Mouse (Mus musculus) gastrocnemius, adult 2 months (tissue): Measurements from ENCODE around the gene Ubald2. TPM values are rescaled to one million over a fixed set of nuclear protein-coding genes. Genes with fewer than 3 reads are reported as not detected.

Experiments
- DNase-seq: peaks from one replicate; pipeline ENCODE4 v3.0.0; 2022
- H3K27ac ChIP-seq: fragments of 200-600 bp; 2 replicates; pipeline ENCODE4 v1.8.1; 2022; ENCODE audit warnings: mild to moderate bottlenecking
- H3K4me3 ChIP-seq: fragments of 200-600 bp; 2 replicates; pipeline ENCODE4 v1.8.1; 2022; ENCODE audit warnings: mild to moderate bottlenecking, moderate library complexity
- CTCF ChIP-seq: fragments of 200-600 bp; IDR thresholded peaks from 2 replicates; pipeline ENCODE4 v1.8.1; 2022; ENCODE audit warnings: antibody characterized with exemption, mild to moderate bottlenecking, moderate library complexity
- intact Hi-C: fragments of 180-260 bp; cut with DNase I; formaldehyde crosslinking; loops from one replicate; pipeline ENCODE4 v1.15.1; 2025
- total RNA-seq, 2 experiments: library from RNA; stranded (reverse); gene quantifications; 2 replicates each; pipeline ENCODE4 v1.2.3; 2021

Gene Ubald2
- total RNA-seq, 2 experiments from 2014 or later: 38.7 to 50.9 TPM

DNA sequence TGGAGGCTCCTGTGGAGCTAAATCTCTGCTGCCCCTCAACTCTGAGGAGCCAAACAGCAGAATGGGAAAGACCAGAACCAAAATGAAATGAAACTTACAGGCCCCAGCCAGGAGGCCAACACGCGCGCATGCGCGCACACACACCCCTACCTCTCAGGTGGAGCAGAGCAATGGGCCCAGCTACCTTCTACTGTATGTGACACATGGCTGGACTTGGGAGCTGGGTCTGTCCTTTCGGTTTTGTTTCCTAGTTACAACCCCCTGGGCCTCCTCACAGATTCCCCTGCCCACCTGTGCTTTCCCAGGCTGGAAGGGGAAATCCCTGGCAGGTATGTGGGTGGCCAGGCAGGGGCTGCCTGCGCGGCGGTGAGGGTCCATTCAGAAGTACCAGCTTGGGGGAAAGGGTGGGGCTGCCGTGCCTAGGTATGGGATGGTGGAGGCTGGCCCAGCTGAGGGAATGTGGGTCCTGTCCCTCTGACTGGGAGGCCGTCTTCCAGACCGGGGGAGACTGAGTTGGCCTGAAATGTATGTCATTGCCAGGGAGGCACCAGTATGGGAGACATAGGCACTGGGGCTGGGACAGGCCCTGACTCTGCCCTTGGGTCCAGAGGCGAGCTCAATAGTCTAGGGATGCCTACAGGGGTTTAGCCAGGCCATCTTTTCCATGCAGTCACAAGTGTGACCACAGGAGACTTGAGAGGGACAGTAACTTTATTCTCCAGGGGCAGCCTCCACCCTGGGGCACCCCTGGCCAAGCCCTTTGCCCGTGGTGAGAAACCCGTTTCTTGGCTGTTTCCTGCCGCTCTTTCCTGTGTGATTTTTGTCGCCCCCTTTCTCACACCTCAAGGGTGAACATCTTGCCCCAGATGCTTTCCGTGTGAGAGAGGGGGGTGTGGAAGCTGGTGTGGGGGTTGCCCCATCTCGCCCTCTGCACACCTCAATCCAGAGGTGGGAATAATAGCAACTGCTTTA lies 5.7 kb downstream of the Ubald2 start:
- intact Hi-C loops: loop anchor here (5.0 kb wide), 1 partner anchor 52 kb away; no protein-coding TSS in a partner anchor
- no peak for TF ChIP-seq CTCF
- Histone ChIP-seq H3K27ac (peak overlapping the region; percentile 65), H3K4me3 (0 out of 2 replicates have a peak overlapping the region, but pooled peaks have one; percentile 11)
- no peak for DNase-seq

DNA sequence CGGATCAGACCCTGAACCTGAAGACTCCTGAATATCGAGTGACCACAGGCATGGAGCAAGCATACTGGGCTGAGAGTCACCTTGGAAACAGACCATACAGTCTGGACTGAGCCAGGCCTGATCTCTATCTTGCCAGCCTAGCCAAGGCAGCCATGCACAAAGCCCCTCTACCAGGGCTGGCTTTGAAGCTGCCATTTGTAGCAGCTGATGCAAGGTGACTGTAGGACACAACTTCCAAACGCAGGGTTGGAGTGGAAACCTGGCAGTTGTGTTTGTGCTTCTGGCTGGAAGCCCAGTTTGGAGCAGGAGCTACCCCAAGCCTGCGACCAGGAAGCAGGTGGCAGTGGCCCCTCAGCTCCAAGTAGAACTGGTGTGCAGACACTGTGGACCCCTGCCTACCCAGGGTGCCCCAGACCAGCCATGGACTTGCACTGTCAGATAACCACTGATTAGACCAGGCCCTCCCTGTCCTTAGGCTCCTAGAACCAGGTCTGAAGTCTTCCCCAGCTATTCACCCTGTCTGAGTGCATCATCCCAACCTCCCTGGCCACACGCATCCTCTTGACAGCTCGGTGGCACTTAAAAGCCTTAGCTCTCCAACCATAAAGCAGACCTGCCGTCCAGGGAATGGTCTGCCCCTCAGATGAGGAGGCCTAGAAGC lies 6.6 kb downstream of the Ubald2 start:
- H3K27ac ChIP-seq: peak overlapping the region; percentile 65
- H3K4me3 ChIP-seq: no peak overlapping the region
- no peak for TF ChIP-seq CTCF
- peak; percentile 70 for DNase-seq
- intact Hi-C loops: no loop called here

DNA sequence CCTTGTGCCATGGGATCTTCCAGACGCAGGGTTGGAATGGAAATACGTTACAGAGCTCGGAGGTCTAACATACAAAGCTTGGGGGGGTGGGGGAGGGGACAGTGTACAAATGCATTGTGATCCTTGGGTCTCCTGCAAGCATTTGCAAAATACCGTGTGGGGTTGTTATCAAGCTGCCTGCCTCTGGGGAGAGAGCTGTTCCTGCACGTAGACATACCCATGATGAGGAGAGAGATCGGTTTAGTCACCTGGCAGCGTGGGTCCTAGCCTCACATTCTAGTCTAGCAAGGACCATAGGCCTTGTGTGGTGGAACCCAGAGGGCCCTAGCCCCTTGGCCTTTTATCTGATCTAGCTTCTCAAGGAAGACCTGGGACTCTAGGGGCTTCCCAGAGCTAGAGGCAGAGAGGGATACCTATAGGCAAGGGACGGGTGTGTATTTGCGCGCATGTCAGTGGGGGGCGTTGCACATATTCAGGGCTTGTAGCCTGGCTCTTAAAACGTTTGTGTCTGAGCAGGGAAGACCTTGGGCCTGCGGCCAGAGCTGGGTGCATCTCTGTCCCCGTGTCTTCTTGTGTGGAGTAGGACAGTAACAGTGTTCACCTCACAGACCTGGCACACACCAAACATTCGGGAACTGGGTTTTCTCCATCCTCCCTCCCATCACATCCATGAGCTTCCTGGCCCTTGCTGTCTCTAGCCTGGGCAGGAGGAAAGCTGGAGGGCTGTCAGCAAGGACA lies 8.4 kb downstream of the Ubald2 start:
- intact Hi-C loops: no loop called here
- Histone ChIP-seq H3K4me3 (no peak overlapping the region), H3K27ac (peak overlapping the region; percentile 57)
- DNase-seq: no peak
- no peak for TF ChIP-seq CTCF

DNA sequence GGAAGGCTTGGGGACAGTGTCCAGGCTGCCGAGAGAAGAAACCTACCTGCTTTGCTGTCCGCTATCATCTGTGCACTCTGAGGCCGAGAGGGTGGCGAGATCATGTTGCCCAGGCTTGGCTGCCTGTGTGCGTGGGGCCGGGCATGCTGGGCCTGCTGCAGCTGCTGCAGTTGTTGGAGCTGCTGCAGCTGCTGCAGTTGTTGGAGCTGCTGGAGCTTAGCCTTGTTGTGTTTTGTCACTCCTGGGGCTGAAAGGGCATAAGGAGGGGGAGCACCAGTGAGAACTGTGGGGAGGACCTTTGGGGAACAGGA lies 8.9 kb downstream of the Ubald2 start:
- Histone ChIP-seq H3K4me3 (no peak overlapping the region), H3K27ac (peak overlapping the region; percentile 57)
- DNase-seq: peak; percentile 57
- intact Hi-C loops: no loop called here
- TF ChIP-seq CTCF: no peak

DNA sequence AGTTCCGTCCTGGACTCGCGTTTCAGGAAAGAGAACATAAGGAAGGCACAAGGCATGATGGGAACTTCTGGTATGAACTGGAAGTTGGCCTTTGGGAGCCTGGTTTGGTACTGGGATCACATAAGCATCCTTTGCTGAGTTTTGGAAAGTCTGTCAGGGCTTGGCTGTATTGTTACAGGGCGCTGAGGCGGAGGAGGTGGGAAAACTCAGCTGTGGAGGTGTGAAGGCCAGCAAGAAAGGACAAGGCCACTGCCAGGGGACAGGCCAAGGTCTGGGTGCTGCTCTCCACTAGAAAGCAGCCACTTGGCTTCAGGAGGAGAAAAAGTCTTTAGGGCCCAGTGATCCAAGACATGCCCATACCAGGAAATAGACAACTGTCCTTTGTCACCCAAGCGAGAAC lies 9.4 kb downstream of the Ubald2 start:
- TF ChIP-seq CTCF: no peak
- Histone ChIP-seq H3K27ac (peak overlapping the region; percentile 57; the same call in 1 of the 2 replicates), H3K4me3 (no peak overlapping the region)
- intact Hi-C loops: no loop called here
- peak; percentile 17 for DNase-seq

DNA sequence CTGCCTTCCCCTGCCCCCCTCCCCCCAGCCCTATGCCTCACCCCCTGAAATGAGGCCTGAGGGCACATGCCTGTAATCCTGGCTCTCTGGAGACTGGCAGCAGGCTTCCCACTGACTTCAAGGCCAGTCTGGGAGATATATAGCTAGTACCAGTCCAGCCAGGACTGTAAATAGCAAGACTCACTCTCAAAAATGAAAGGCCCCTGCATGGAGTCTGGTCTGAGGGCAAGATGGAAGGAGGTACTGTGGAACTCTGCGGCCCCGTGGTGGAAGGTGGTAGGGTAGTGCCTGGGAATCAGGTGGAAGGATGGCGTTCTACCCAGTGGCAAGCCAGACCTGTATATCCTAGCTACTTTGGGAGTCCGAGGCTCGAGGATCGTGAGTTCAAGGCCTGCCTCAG lies 10.0 kb downstream of the Ubald2 start:
- intact Hi-C loops: no loop called here
- no peak overlapping the region for H3K4me3 ChIP-seq
- H3K27ac ChIP-seq: no peak overlapping the region
- DNase-seq: no peak
- no peak for TF ChIP-seq CTCF

DNA sequence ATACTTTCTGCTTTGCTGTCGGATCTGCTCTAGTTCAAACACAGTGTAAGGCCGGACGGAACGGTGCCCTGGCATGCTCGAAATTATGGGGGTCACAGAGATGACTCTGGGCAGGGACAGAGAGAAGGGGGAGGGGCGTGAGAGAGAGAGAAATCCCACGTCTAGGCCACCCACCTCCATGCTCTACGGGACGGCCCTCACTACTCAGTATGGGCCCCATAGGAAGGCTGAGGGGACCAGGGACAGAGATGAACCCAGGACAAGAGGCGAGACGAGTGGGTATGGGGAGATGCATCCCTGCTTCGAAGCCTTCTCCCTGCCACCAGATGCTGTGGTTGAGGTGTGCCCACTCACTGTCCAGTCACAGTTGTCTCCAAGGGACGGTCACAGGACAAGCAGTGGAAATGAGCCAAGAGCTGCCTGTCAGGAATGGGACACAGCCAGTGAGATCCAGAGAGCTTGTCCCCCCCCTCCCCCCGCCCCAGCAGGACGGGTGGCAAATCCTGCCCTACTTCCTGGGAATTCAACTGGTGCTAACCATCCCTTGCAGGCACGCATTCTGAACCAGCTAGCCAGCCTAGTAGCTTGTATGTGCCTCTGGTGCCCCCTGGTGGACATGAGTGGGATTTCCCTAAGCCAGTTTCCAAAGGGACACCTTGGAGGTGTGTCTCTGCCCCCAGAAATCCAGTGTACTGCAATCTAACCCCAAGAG lies 11.9 kb downstream of the Ubald2 start:
- intact Hi-C loops: loop anchor here (1.0 to 5.0 kb wide), 2 partner anchors 126 to 218 kb away; no protein-coding TSS in a partner anchor
- Histone ChIP-seq H3K27ac (no peak overlapping the region), H3K4me3 (no peak overlapping the region)
- peak; percentile 94 for TF ChIP-seq CTCF
- peak; percentile 94 for DNase-seq

DNA sequence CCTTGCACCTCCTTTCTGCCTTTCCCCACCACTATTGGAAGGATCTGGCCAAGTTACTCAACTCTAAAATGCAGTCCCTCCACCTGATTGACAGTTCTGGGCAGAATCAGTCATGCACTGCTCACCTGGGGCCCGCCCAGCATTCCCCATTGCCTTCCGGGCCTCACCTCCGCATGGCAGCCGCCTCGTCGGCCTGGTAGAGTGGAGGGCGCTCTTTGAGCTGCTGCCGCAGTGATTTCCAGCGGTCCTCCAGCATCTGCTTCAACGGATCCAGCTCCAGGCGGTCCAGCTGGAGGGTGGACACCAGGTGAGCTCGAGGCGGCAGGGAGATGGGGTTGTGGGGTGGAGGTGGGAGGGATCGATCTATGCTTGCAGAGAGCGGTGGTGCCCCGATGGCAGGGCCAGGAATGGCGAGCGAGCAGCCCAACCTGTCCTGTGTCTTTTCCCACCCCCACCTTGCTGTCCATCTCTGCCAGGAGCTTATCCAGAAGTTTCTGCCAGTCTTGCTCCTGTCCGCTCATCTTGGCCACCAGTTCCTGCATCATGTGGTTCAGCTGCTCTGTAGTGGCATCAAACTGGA lies 12.5 kb downstream of the Ubald2 start:
- peak; percentile 13 for DNase-seq
- intact Hi-C loops: loop anchor here (1.0 to 5.0 kb wide), 2 partner anchors 127 to 219 kb away; no protein-coding TSS in a partner anchor
- Histone ChIP-seq H3K27ac (no peak overlapping the region), H3K4me3 (no peak overlapping the region)
- no peak for TF ChIP-seq CTCF

DNA sequence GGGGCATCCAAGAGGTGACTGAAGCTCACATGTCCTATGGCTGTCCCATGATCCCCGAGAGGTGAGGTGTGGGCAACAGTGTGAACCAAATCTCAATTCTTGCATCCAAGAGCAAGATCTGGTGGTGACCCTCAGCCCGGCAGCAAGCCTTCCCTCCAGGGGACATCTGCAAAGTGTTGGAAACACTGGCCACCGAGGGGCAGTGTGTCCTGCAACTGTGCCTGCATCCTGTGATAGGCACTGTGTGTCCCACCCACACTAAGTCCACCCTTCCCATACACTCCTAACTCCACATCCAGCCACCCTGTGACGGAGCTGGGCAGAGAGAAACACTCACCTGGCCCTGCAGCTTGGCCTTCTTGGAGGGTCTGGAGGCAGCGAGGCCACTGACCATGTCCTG lies 13.9 kb downstream of the Ubald2 start:
- H3K27ac ChIP-seq: no peak overlapping the region
- intact Hi-C loops: loop anchor here (5.0 kb wide), 1 partner anchor 221 kb away; no protein-coding TSS in a partner anchor
- TF ChIP-seq CTCF: no peak
- DNase-seq: no peak
- H3K4me3 ChIP-seq: no peak overlapping the region

DNA sequence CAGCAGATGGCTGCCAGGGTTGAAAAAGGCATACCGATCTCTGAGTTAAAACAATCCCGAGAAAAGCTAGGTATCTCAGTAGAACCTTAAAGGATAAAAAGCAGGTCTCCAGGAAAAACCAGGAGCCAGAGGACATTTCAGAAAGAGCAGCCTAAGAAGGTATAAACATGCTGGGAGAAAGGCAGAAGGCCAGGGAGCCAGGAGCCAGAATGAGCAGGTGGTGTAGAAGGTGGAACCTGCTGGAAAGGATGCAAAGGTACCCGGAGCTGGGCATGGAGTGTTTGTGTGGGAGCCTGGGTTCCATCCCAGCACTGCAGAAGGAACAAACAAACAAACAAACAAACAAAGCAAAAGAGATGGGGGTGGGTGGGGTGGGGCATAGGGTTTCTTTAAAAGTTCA lies 15.4 kb downstream of the Ubald2 start:
- TF ChIP-seq CTCF: no peak
- H3K4me3 ChIP-seq: no peak overlapping the region
- no peak overlapping the region for H3K27ac ChIP-seq
- DNase-seq: no peak
- intact Hi-C loops: loop anchor here (5.0 kb wide), 1 partner anchor 222 kb away; no protein-coding TSS in a partner anchor

DNA sequence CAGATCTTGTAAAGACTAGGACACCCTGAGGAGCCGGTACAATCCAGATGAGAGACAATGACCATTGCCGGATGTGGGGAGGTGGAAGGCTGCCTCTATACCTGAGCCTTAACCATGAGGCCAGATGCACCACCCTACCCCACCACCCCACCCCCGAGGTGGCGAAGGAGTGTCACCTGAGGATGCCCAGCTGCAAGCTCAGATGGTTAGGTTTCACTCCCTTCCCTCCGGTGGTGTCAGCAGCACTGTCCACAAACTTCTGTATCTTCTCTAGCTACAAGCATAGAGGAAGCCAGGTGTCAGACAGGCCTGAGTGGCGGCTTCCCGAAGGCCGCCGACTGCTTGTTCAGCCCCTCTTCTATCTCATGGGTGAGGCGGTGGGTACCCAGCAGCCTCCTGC lies 20.0 kb downstream of the Ubald2 start:
- no peak overlapping the region for H3K4me3 ChIP-seq
- no peak for DNase-seq
- no peak overlapping the region for H3K27ac ChIP-seq
- intact Hi-C loops: no loop called here
- no peak for TF ChIP-seq CTCF

DNA sequence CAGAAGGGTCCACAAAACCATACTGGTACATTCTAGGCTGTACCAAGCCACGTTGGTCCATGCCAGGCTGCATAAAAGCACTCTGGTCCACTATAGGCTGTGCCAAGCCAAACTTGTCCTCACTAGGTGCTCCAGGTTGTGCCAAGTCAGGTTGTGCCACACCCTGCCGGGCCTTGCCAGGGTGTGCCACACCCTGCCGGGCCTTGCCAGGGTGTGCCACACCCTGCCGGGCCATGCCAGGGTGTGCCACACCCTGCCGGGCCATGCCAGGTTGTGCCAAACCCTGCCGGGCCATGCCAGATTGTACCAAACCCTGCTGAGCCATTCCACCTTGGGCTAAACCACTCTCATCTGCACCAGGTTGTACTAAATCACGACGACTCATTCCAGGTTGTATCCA lies 22.3 kb downstream of the Ubald2 start:
- Histone ChIP-seq H3K27ac (no peak overlapping the region), H3K4me3 (no peak overlapping the region)
- DNase-seq: no peak
- no peak for TF ChIP-seq CTCF
- intact Hi-C loops: no loop called here
